Mouse (Mus musculus) liver, embryonic 12.5 days (tissue): ENCODE data around the gene Mlx. TPM values are rescaled to one million over a fixed set of nuclear protein-coding genes. Genes with fewer than 3 reads are reported as not detected.

ENCODE experiments used
- ATAC-seq: fragments of 200-750 bp; cut with Nextera tagmentation; 2 replicates; pipeline ENCODE4 v1.8.0; 2017; ENCODE audit warnings: moderate number of reproducible peaks, mild to moderate bottlenecking, moderate library complexity
- H3K27ac ChIP-seq: fragments of 300-500 bp; sonication (generic); 2 replicates; pipeline ENCODE4 v1.5.1; 2016; ENCODE audit warnings: mild to moderate bottlenecking
- H3K27me3 ChIP-seq: fragments of 300-500 bp; sonication (generic); replicated peaks from 2 replicates; pipeline ENCODE4 v1.6.1; 2016; ENCODE audit warnings: mild to moderate bottlenecking, moderate library complexity
- H3K36me3 ChIP-seq: fragments of 300-500 bp; sonication (generic); 2 replicates; pipeline ENCODE4 v1.6.1; 2016; ENCODE audit warnings: mild to moderate bottlenecking, moderate library complexity
- H3K4me1 ChIP-seq: fragments of 300-500 bp; sonication (generic); 2 replicates; pipeline ENCODE4 v1.6.1; 2016
- H3K4me2 ChIP-seq: fragments of 300-500 bp; sonication (generic); 2 replicates; pipeline ENCODE4 v1.6.1; 2016; ENCODE audit warnings: mild to moderate bottlenecking, moderate library complexity
- H3K4me3 ChIP-seq: fragments of 300-500 bp; sonication (generic); 2 replicates; pipeline ENCODE4 v1.5.1; 2016; ENCODE audit warnings: mild to moderate bottlenecking, moderate library complexity
- H3K9ac ChIP-seq: fragments of 300-500 bp; sonication (generic); 2 replicates; pipeline ENCODE4 v1.6.1; 2016; ENCODE audit warnings: mild to moderate bottlenecking, moderate library complexity
- H3K9me3 ChIP-seq: fragments of 300-500 bp; sonication (generic); replicated peaks from 2 replicates; pipeline ENCODE4 v1.6.1; 2016; ENCODE audit warnings: mild to moderate bottlenecking, moderate library complexity
- WGBS: fragments of 180-500 bp; shearing (Covaris S2); methylation state at CpG from one replicate; pipeline ENCODE4 v1.1.7; 2016; ENCODE audit not compliant: insufficient replicate concordance; 5-methylcytosine and 5-hydroxymethylcytosine counted together
- polyA plus RNA-seq: library from polyadenylated mRNA; unstranded; fragments of >200 nt; fragmentation: Nextera tagmentation; extraction: Ambion mirVana; gene quantifications from 2 replicates; pipeline ENCODE4 v1.2.1, GENCODE M21; 2016

Gene Mlx
- polyA plus RNA-seq, 1 experiment from 2014 or later, result 35.7 TPM

GRCm38 (mm10) chr11:101083083-101083697 lies 3.9 kb upstream of the Mlx start:
- no peaks in the 10 kb centered on the region for H3K9me3 ChIP-seq
- H3K4me2 ChIP-seq, result peak overlapping the region; percentile 95
- H3K4me3 ChIP-seq, result peak overlapping the region; percentile 78
- ATAC-seq, result no peak
- WGBS, result 32% methylated on average over 19 of the region's 19 CpGs
- peak overlapping the region; percentile 93 for H3K27ac ChIP-seq
- peaks cover 69% of the 10 kb centered on the region for H3K4me1 ChIP-seq
- H3K27me3 ChIP-seq, result peaks cover 36% of the 10 kb centered on the region
- H3K36me3 ChIP-seq, result peaks cover 16% of the 10 kb centered on the region
- H3K9ac ChIP-seq, result peak overlapping the region; percentile 86

- ATAC-seq, result no peak
- H3K9ac ChIP-seq, result no peak overlapping the region
- WGBS, result 82% methylated on average over 14 of the region's 14 CpGs
- H3K4me2 ChIP-seq, result no peak overlapping the region
- H3K27ac ChIP-seq, result no peak overlapping the region
- H3K27me3 ChIP-seq, result peaks cover 25% of the 10 kb centered on the region
- H3K36me3 ChIP-seq, result peaks cover 26% of the 10 kb centered on the region
- no peak overlapping the region for H3K4me3 ChIP-seq
- H3K4me1 ChIP-seq, result peaks cover 74% of the 10 kb centered on the region
- H3K9me3 ChIP-seq, result no peaks in the 10 kb centered on the region
These were observed 2.8 kb upstream of the Mlx start for GRCm38 (mm10) chr11:101084246-101084645.

- peaks cover 32% of the 10 kb centered on the region for H3K36me3 ChIP-seq
- no peak overlapping the region for H3K27ac ChIP-seq
- H3K9me3 ChIP-seq, result no peaks in the 10 kb centered on the region
- H3K4me3 ChIP-seq, result no peak overlapping the region
- no peak overlapping the region for H3K4me2 ChIP-seq
- H3K9ac ChIP-seq, result no peak overlapping the region
- H3K4me1 ChIP-seq, result peaks cover 69% of the 10 kb centered on the region
- H3K27me3 ChIP-seq, result peaks cover 20% of the 10 kb centered on the region
- 90% methylated on average over 12 of the region's 12 CpGs for WGBS
- ATAC-seq, result no peak
These were observed 2.3 kb upstream of the Mlx start for GRCm38 (mm10) chr11:101084811-101085210.

- WGBS, result 91% methylated on average over 18 of the region's 18 CpGs
- Histone ChIP-seq H3K9ac (peak overlapping the region; percentile 86), H3K36me3 (peaks cover 41% of the 10 kb centered on the region), H3K27me3 (peaks cover 10% of the 10 kb centered on the region), H3K4me3 (no peak overlapping the region), H3K4me1 (peaks cover 67% of the 10 kb centered on the region), H3K4me2 (peak overlapping the region; percentile 94), H3K27ac (peak overlapping the region; percentile 83; the same call in 1 of the 2 replicates), H3K9me3 (no peaks in the 10 kb centered on the region)
- no peak for ATAC-seq
These were observed 1.3 kb upstream of the Mlx start for GRCm38 (mm10) chr11:101085617-101086322.

GRCm38 (mm10) chr11:101086323-101086674 lies 778 bp upstream of the Mlx start:
- 82% methylated on average over 6 of the region's 6 CpGs for WGBS
- peak overlapping the region; percentile 80 for H3K4me3 ChIP-seq
- peaks cover 64% of the 10 kb centered on the region for H3K4me1 ChIP-seq

GRCm38 (mm10) chr11:101087682-101088055 lies 592 bp downstream of the Mlx start:
- H3K4me1 ChIP-seq, result peaks cover 56% of the 10 kb centered on the region
- peak overlapping the region; percentile 94 for H3K4me2 ChIP-seq
- H3K4me3 ChIP-seq, result peak overlapping the region; percentile 80
- no peaks in the 10 kb centered on the region for H3K27me3 ChIP-seq
- ATAC-seq, result no peak; the same call in 1 of the 2 replicates
- peaks cover 60% of the 10 kb centered on the region for H3K36me3 ChIP-seq
- peak overlapping the region; percentile 86 for H3K9ac ChIP-seq
- H3K27ac ChIP-seq, result peak overlapping the region; percentile 83
- H3K9me3 ChIP-seq, result no peaks in the 10 kb centered on the region
- 7% methylated on average over 8 of the region's 8 CpGs for WGBS

More at GRCm38 (mm10) chr11:101086323-101086674, 778 bp upstream of the Mlx start:
- peak overlapping the region; percentile 94 for H3K4me2 ChIP-seq
- peaks cover 47% of the 10 kb centered on the region for H3K36me3 ChIP-seq
- peaks cover 5% of the 10 kb centered on the region for H3K27me3 ChIP-seq
- peak overlapping the region; percentile 83 for H3K27ac ChIP-seq
- H3K9ac ChIP-seq, result peak overlapping the region; percentile 86
- no peak for ATAC-seq
- H3K9me3 ChIP-seq, result no peaks in the 10 kb centered on the region

GRCm38 (mm10) chr11:101089931-101090330 lies 2.9 kb downstream of the Mlx start:
- ATAC-seq, result no peak
- peaks cover 72% of the 10 kb centered on the region for H3K36me3 ChIP-seq

GRCm38 (mm10) chr11:101094930-101095313 lies 7.8 kb downstream of the Mlx start:
- peak overlapping the region; percentile 86 for H3K4me3 ChIP-seq
- H3K27ac ChIP-seq, result peak overlapping the region; percentile 98
- peak overlapping the region; percentile 99 for H3K4me2 ChIP-seq
- peak overlapping the region; percentile 90 for H3K9ac ChIP-seq
- ATAC-seq, result no peak
- WGBS, result 2% methylated on average over 18 of the region's 18 CpGs
- no peaks in the 10 kb centered on the region for H3K27me3 ChIP-seq
- no peaks in the 10 kb centered on the region for H3K9me3 ChIP-seq
- H3K36me3 ChIP-seq, result peaks cover 79% of the 10 kb centered on the region
- H3K4me1 ChIP-seq, result peaks cover 27% of the 10 kb centered on the region

More at GRCm38 (mm10) chr11:101089931-101090330, 2.9 kb downstream of the Mlx start:
- H3K9ac ChIP-seq, result 0 out of 2 replicates have a peak overlapping the region, but pooled peaks have one; percentile 9
- H3K9me3 ChIP-seq, result no peaks in the 10 kb centered on the region
- H3K4me1 ChIP-seq, result peaks cover 52% of the 10 kb centered on the region
- no peak overlapping the region for H3K4me3 ChIP-seq
- no peak overlapping the region for H3K4me2 ChIP-seq
- H3K27me3 ChIP-seq, result no peaks in the 10 kb centered on the region
- no peak overlapping the region for H3K27ac ChIP-seq
- 82% methylated on average over 1 of the region's 1 CpGs for WGBS

GRCm38 (mm10) chr11:101095314-101096024 lies 8.4 kb downstream of the Mlx start, which contains the start of gene Psmc3ip:
Gene Psmc3ip (minus strand): TSS chr11:101095436.
- H3K9me3 ChIP-seq, result no peaks in the 10 kb centered on the region
- H3K36me3 ChIP-seq, result peaks cover 79% of the 10 kb centered on the region
- peak within 1 kb of the TSS; percentile 99 for H3K4me2 ChIP-seq
- H3K27me3 ChIP-seq, result no peaks in the 10 kb centered on the region
- peak within 1 kb of the TSS; percentile 86 for H3K4me3 ChIP-seq
- ATAC-seq, result peak; percentile 95
- peaks cover 27% of the 10 kb centered on the region for H3K4me1 ChIP-seq
- peak within 1 kb of the TSS; percentile 98 for H3K27ac ChIP-seq
- H3K9ac ChIP-seq, result peak within 1 kb of the TSS; percentile 90
- under 1% methylated on average over 43 of the region's 43 CpGs for WGBS

- Histone ChIP-seq H3K36me3 (peaks cover 79% of the 10 kb centered on the region), H3K27ac (no peak overlapping the region), H3K4me3 (no peak overlapping the region), H3K4me2 (no peak overlapping the region), H3K27me3 (no peaks in the 10 kb centered on the region), H3K9me3 (no peaks in the 10 kb centered on the region), H3K9ac (no peak overlapping the region), H3K4me1 (peaks cover 27% of the 10 kb centered on the region)
- no peak for ATAC-seq
- WGBS, result 90% methylated on average over 8 of the region's 8 CpGs
These were observed 11.2 kb downstream of the Mlx start for GRCm38 (mm10) chr11:101098231-101098630.

- Histone ChIP-seq H3K9me3 (no peaks in the 10 kb centered on the region), H3K4me3 (no peak overlapping the region), H3K4me1 (no peaks in the 10 kb centered on the region), H3K9ac (no peak overlapping the region), H3K27me3 (no peaks in the 10 kb centered on the region), H3K27ac (no peak overlapping the region), H3K36me3 (peaks cover 88% of the 10 kb centered on the region), H3K4me2 (no peak overlapping the region)
- no peak for ATAC-seq
- WGBS, result 83% methylated on average over 5 of the region's 5 CpGs
These were observed 15.9 kb downstream of the Mlx start for GRCm38 (mm10) chr11:101103011-101103410.

- no peaks in the 10 kb centered on the region for H3K4me1 ChIP-seq
- no peak for ATAC-seq
- no peak overlapping the region for H3K4me2 ChIP-seq
These were observed 22.3 kb downstream of the Mlx start for GRCm38 (mm10) chr11:101109351-101109750.

More at GRCm38 (mm10) chr11:101109351-101109750, 22.3 kb downstream of the Mlx start:
- Histone ChIP-seq H3K27me3 (no peaks in the 10 kb centered on the region), H3K4me3 (no peak overlapping the region), H3K27ac (no peak overlapping the region), H3K9ac (no peak overlapping the region), H3K36me3 (peaks cover 52% of the 10 kb centered on the region), H3K9me3 (peaks cover 7% of the 10 kb centered on the region; the same call in 1 of the 2 replicates)
- WGBS, result 89% methylated on average over 4 of the region's 4 CpGs
